Mouse (Mus musculus) erythroblast, embryonic 14.5 days (primary cell): ENCODE data around the gene Cfap43. TPM values are rescaled to one million over a fixed set of nuclear protein-coding genes. Genes with fewer than 3 reads are reported as not detected.

Experiments used
- H3K27me3 ChIP-seq: 2 replicates; pipeline ENCODE4 v1.6.1; 2012; ENCODE audit warnings: inconsistent platforms; ENCODE audit not compliant: control insufficient read depth
- H3K36me3 ChIP-seq: 2 replicates; pipeline ENCODE4 v1.6.1; 2012; ENCODE audit warnings: mild to moderate bottlenecking, inconsistent platforms; ENCODE audit not compliant: control insufficient read depth
- H3K4me1 ChIP-seq: 2 replicates; pipeline ENCODE4 v1.6.1; 2012; ENCODE audit warnings: inconsistent platforms; ENCODE audit not compliant: control insufficient read depth
- H3K4me3 ChIP-seq: replicated peaks from 2 replicates; pipeline ENCODE3; 2012; ENCODE audit warnings: moderate library complexity, mild to moderate bottlenecking, inconsistent platforms
- H3K9me3 ChIP-seq: 2 replicates; pipeline ENCODE4 v1.6.1; 2012; ENCODE audit warnings: low read length, inconsistent platforms, mixed read lengths; ENCODE audit not compliant: control insufficient read depth
- GATA1 ChIP-seq: IDR thresholded peaks from 2 replicates; pipeline ENCODE4 v1.6.1; 2012; ENCODE audit warnings: low read length, inconsistent platforms, mixed read lengths
- TAL1 ChIP-seq: IDR thresholded peaks from 3 replicates; pipeline ENCODE4 v1.6.1; 2012; ENCODE audit warnings: low read length, inconsistent platforms, mixed read lengths
- polyA plus RNA-seq: library from polyadenylated mRNA; stranded (reverse); fragments of >175 nt; gene quantifications from 2 replicates; pipeline ENCODE4 v1.2.3, GENCODE M21; 2012

Gene Cfap43
- polyA plus RNA-seq, 1 experiment: not detected

- Histone ChIP-seq H3K36me3 (no peaks in the 10 kb centered on the region), H3K27me3 (peaks cover 3% of the 10 kb centered on the region), H3K4me3 (no peak overlapping the region), H3K4me1 (no peaks in the 10 kb centered on the region), H3K9me3 (no peaks in the 10 kb centered on the region)
- TF ChIP-seq GATA1 (no peak), TAL1 (no peak)
Observed at GRCm38 (mm10) chr19:47752456-47752855, 166.6 kb downstream of the Cfap43 start.

GRCm38 (mm10) chr19:47750391-47750790 is 168.7 kb downstream of the Cfap43 start:
- Histone ChIP-seq H3K4me1 (no peaks in the 10 kb centered on the region), H3K9me3 (no peaks in the 10 kb centered on the region), H3K4me3 (no peak overlapping the region), H3K27me3 (no peaks in the 10 kb centered on the region), H3K36me3 (no peaks in the 10 kb centered on the region)
- no peak for TF ChIP-seq GATA1
- TF ChIP-seq TAL1: no peak

- H3K9me3 ChIP-seq: no peaks in the 10 kb centered on the region
- H3K4me1 ChIP-seq: no peaks in the 10 kb centered on the region
- H3K4me3 ChIP-seq: no peak overlapping the region
- TF ChIP-seq GATA1 (no peak), TAL1 (no peak)
- H3K36me3 ChIP-seq: no peaks in the 10 kb centered on the region
- no peaks in the 10 kb centered on the region for H3K27me3 ChIP-seq
Observed at GRCm38 (mm10) chr19:47748950-47749349, 170.1 kb downstream of the Cfap43 start.

GRCm38 (mm10) chr19:47747072-47747471 is 172.0 kb downstream of the Cfap43 start:
- no peaks in the 10 kb centered on the region for H3K27me3 ChIP-seq
- H3K4me3 ChIP-seq: no peak overlapping the region
- H3K9me3 ChIP-seq: no peaks in the 10 kb centered on the region
- no peaks in the 10 kb centered on the region for H3K36me3 ChIP-seq
- TF ChIP-seq TAL1 (no peak), GATA1 (no peak)
- H3K4me1 ChIP-seq: no peaks in the 10 kb centered on the region

- peak overlapping the region; percentile 78 for H3K4me3 ChIP-seq
- no peaks in the 10 kb centered on the region for H3K9me3 ChIP-seq
- TF ChIP-seq GATA1 (no peak), TAL1 (no peak)
- peaks cover 43% of the 10 kb centered on the region for H3K36me3 ChIP-seq
- H3K27me3 ChIP-seq: no peaks in the 10 kb centered on the region
- peaks cover 20% of the 10 kb centered on the region for H3K4me1 ChIP-seq
Observed at GRCm38 (mm10) chr19:47731931-47732330, 187.2 kb downstream of the Cfap43 start.

GRCm38 (mm10) chr19:47731071-47731881 is 187.8 kb downstream of the Cfap43 start, which contains the start of gene Sfr1:
Gene Sfr1, plus strand, starts transcription at chr19:47731682.
- Histone ChIP-seq H3K4me3 (peak within 1 kb of the TSS; percentile 78), H3K4me1 (peaks cover 20% of the 10 kb centered on the region), H3K36me3 (peaks cover 39% of the 10 kb centered on the region), H3K9me3 (no peaks in the 10 kb centered on the region), H3K27me3 (no peaks in the 10 kb centered on the region)
- no peak for TF ChIP-seq GATA1
- no peak for TF ChIP-seq TAL1

GRCm38 (mm10) chr19:47730691-47731070 is 188.4 kb downstream of the Cfap43 start:
- H3K9me3 ChIP-seq: no peaks in the 10 kb centered on the region
- no peaks in the 10 kb centered on the region for H3K27me3 ChIP-seq
- H3K4me3 ChIP-seq: peak overlapping the region; percentile 78
- peaks cover 20% of the 10 kb centered on the region for H3K4me1 ChIP-seq
- peaks cover 33% of the 10 kb centered on the region for H3K36me3 ChIP-seq
- TF ChIP-seq TAL1: no peak
- TF ChIP-seq GATA1: no peak

GRCm38 (mm10) chr19:47725643-47726140 is 193.4 kb downstream of the Cfap43 start:
- Histone ChIP-seq H3K9me3 (no peaks in the 10 kb centered on the region), H3K36me3 (no peaks in the 10 kb centered on the region), H3K4me3 (no peak overlapping the region), H3K27me3 (no peaks in the 10 kb centered on the region), H3K4me1 (peaks cover 11% of the 10 kb centered on the region)
- no peak for TF ChIP-seq TAL1
- no peak for TF ChIP-seq GATA1

GRCm38 (mm10) chr19:47724903-47725302 is 194.2 kb downstream of the Cfap43 start:
- H3K36me3 ChIP-seq: no peaks in the 10 kb centered on the region
- H3K27me3 ChIP-seq: no peaks in the 10 kb centered on the region
- peaks cover 3% of the 10 kb centered on the region for H3K4me1 ChIP-seq
- no peak for TF ChIP-seq TAL1
- no peak for TF ChIP-seq GATA1
- no peaks in the 10 kb centered on the region for H3K9me3 ChIP-seq
- H3K4me3 ChIP-seq: no peak overlapping the region

- TF ChIP-seq TAL1 (no peak), GATA1 (no peak)
- Histone ChIP-seq H3K4me3 (no peak overlapping the region), H3K4me1 (no peaks in the 10 kb centered on the region), H3K27me3 (no peaks in the 10 kb centered on the region), H3K9me3 (no peaks in the 10 kb centered on the region), H3K36me3 (no peaks in the 10 kb centered on the region)
Observed at GRCm38 (mm10) chr19:47722471-47722870, 196.6 kb downstream of the Cfap43 start.
